Mouse (Mus musculus): ENCODE measurements around the gene Hmgn1.

- no peak for TF ChIP-seq TAL1 (IDR thresholded peaks at IDR 0.05; ENCODE audit: low read length)
- no peak for TF ChIP-seq GATA1 (IDR thresholded peaks at IDR 0.05; ENCODE audit: low read length)
Observed at GRCm38 (mm10) chr16:96095966-96096365, 31.6 kb downstream of the Hmgn1 start.
